9 mouse cellular contexts compared by ENCODE assay signal in the genomic region with DNA sequence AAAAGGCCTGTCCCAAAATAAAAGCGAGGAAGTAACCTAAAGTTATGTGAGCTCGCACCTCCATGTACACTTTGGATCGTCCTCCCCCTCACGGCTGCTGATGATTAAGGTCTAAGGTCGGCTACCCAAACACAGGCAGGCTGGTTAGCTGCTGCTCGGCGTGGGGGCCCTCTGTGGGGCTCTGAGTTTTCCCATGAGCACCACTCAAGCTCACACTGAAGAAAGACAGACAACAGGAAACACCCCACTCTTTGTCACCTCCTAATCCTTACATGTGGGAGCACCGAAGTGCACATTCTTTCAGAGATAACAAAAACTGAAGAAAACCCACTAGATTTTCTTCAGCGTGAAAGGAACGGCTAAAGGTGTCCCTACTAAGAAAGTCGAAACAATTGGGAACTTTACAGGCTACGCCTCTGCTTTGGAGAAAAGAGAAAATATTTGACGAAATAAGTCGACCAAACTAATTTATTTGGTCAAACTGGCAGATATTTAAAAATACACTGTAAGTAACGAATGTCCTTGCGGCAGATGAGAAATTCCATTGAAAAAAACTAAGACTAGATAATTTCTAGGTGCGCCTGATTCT. TPM values are rescaled to one million over a fixed set of nuclear protein-coding genes. Genes with fewer than 3 reads are reported as not detected.
A peak's percentile ranks its signal among the peaks of the same experiment; 100 is the strongest.
DNase-seq lines count a peak whose midpoint lies in the region; ATAC-seq and TF ChIP-seq lines count a peak whose summit lies in the region.
"Had no signal": no experiment of that assay in that cellular context is flagged by ENCODE, and none has a peak within 500 bp of the region (broad histone marks: within the 10 kb centered on the region; RNA-seq: fewer than 3 reads in every experiment).

No protein-coding gene starts in this region.

- WGBS in heart, embryonic 12.5 days, result 5% methylated on average over 17 of the region's 17 CpGs

- no peak for TF ChIP-seq POLR2A in brain, embryonic 14.5 days (IDR thresholded peaks at IDR 0.05; ENCODE audit: borderline replicate concordance, extremely low read depth, insufficient read depth, insufficient read length, poor library complexity, severe bottlenecking)

- peak overlapping the region; percentile 95 for H3K27ac ChIP-seq in heart, embryonic 12.5 days (ENCODE audit: poor library complexity, severe bottlenecking)

- no peak for TF ChIP-seq CTCF in brain, embryonic 14.5 days (IDR thresholded peaks at IDR 0.05; ENCODE audit: borderline replicate concordance, extremely low read depth, insufficient read depth, insufficient read length)

- H3K9me3 ChIP-seq in heart, embryonic 12.5 days (replicated peaks), result no peaks in the 10 kb centered on the region

- no peaks in the 10 kb centered on the region for H3K27me3 ChIP-seq in heart, embryonic 12.5 days (replicated peaks)
- H3K27me3 ChIP-seq: Patski had no signal

- H3K9ac ChIP-seq in heart, embryonic 12.5 days, result peak overlapping the region; percentile 98

- H3K4me1 ChIP-seq in heart, embryonic 12.5 days (replicated peaks), result peaks cover 37% of the 10 kb centered on the region

- intact Hi-C loops in heart, postnatal 10 days (cut with DNase I), result loop anchor here (2.0 kb wide), 1 partner anchor 50 kb away; no protein-coding TSS in a partner anchor

- peak overlapping the region; percentile 93 for H3K4me3 ChIP-seq in heart, embryonic 12.5 days

- no peak for DNase-seq in heart, postnatal 4 days
- peak; percentile 52 for DNase-seq in brain, embryonic 14.5 days (ENCODE audit: low read depth)
- DNase-seq in heart, postnatal 10 days, result peak; percentile 37 to 39
- DNase-seq in thymus, postnatal 4 days, result peak; percentile 70
- DNase-seq in spleen, postnatal 14 days (ENCODE audit: low spot score in 2 of 2), result no peak
- no peak for DNase-seq in layer of hippocampus, postnatal 25 days (ENCODE audit: extremely low spot score in 1 of 2, low spot score in 1 of 2)

- ATAC-seq in heart, embryonic 12.5 days (ENCODE audit: insufficient number of reproducible peaks, low FRiP score), result peak; percentile 38; the same call in 1 of the 2 replicates
- peak; percentile 28 for ATAC-seq in megakaryocyte-erythroid progenitor cell, adult 5-6 weeks (replicated peaks; ENCODE audit: low FRiP score, low TSS enrichment, poor library complexity, severe bottlenecking)

- peaks cover 10% of the 10 kb centered on the region for H3K36me3 ChIP-seq in heart, embryonic 12.5 days

- H3K4me2 ChIP-seq in heart, embryonic 12.5 days, result peak overlapping the region; percentile 74

RNA-seq across cellular contexts. Expression of gene F2r, which starts 1.1 kb away (rescaled TPM):
- polyA plus RNA-seq in heart, embryonic 12.5 days (2016; fragmentation: Nextera tagmentation; extraction: Ambion mirVana), result 184 and 192 TPM in 2 replicates
- 10 to 100 TPM; 66.3 to 72.7 TPM for total RNA-seq in heart, postnatal 4 days (2021)
- polyA plus RNA-seq in brain, embryonic 14.5 days (2012; rRNA removed), result 28.7 and 46.5 TPM in 2 replicates
- 10 to 100 TPM; 49.6 to 50.1 TPM for total RNA-seq in heart, postnatal 10 days (2021)
- 25.5 and 37.9 TPM in 2 replicates for total RNA-seq in megakaryocyte-erythroid progenitor cell, adult 5-6 weeks (2014; fragmentation: Nextera tagmentation)
- total RNA-seq in megakaryocyte-erythroid progenitor cell, adult 5-6 weeks (2017), result 41.8 and 85.3 TPM in 2 replicates
- 1 to 10 TPM; 5.4 to 5.8 TPM for total RNA-seq in layer of hippocampus, postnatal 25 days (2021)

Comparison
In these comparisons a context has a peak if more than half of its experiments do, and no peak if none do; other contexts are left out.
1. DNase-seq: peak in brain, embryonic 14.5 days (single experiment), heart, postnatal 10 days (2 of 2) and thymus, postnatal 4 days (single experiment); none in heart, postnatal 4 days (single experiment), spleen, postnatal 14 days (0 of 2) and layer of hippocampus, postnatal 25 days (0 of 2).